Mouse (Mus musculus) embryonic fibroblast, embryonic 13.5 days (primary cell): Measurements from ENCODE around the gene Tmprss2.

ENCODE experiments used
- CTCF ChIP-seq: IDR thresholded peaks from 2 replicates; pipeline ENCODE4 v1.5.1; 2011; ENCODE audit warnings: mild to moderate bottlenecking, control low read depth, low read length, moderate library complexity, borderline replicate concordance; ENCODE audit not compliant: insufficient read depth
- POLR2A ChIP-seq: IDR thresholded peaks from 2 replicates; pipeline ENCODE4 v1.6.1; 2011; ENCODE audit warnings: low read depth, mild to moderate bottlenecking, control low read depth, low read length, moderate library complexity

DNA sequence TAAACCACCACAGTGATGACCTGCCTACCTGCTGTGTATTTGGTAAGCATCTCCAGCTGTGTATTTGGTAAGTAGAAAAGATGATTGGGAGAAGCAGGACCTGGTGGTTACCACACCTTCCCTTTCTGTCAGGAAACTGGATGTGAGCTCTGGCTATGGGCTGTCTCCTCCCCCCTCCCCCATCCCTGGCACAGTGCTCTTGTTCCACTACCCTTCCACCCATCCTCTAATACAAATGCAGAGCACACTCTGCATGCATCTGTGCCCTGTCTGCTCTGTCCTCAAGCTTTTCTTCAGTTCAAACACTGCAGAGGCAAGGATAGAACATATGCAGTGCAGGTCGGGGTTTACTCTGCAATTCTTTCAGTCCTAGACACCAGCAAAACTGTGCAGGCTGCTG, 76.5 kb downstream of the Tmprss2 start:
- TF ChIP-seq POLR2A, result no peak
- no peak for TF ChIP-seq CTCF
